Mouse (Mus musculus) midbrain, embryonic 13.5 days (tissue): ENCODE measurements around the gene Edem1. TPM values are rescaled to one million over a fixed set of nuclear protein-coding genes. Genes with fewer than 3 reads are reported as not detected.

ENCODE experiments used
- polyA plus RNA-seq: library from polyadenylated mRNA; unstranded; fragments of >200 nt; fragmentation: Nextera tagmentation; extraction: Ambion mirVana; gene quantifications from 2 replicates; pipeline ENCODE4 v1.2.1, GENCODE M21; 2015

Gene Edem1
- polyA plus RNA-seq, 1 experiment from 2014 or later = 6.6 TPM

Other genes with a start within 250 kb of the Edem1 start
- 3.3 and 3.4 TPM in 2 replicates for gene Bhlhe40, start 168.0 kb upstream of the Edem1 start, polyA plus RNA-seq
- gene Arl8b, start 45.5 kb upstream of the Edem1 start, polyA plus RNA-seq = 82.3 and 83.5 TPM in 2 replicates